Mouse (Mus musculus) kidney, adult 2 months (tissue): ENCODE data around the gene Gm17482.

Experiments used
- CTCF ChIP-seq: fragments of 200-500 bp; conservative IDR thresholded peaks from 2 replicates; pipeline ENCODE4 v1.5.1; 2011; ENCODE audit warnings: low read depth, mild to moderate bottlenecking, control low read depth, low read length, moderate library complexity, mixed read lengths; ENCODE audit not compliant: insufficient read depth, insufficient read length
- POLR2A ChIP-seq: fragments of 200-500 bp; IDR thresholded peaks from one replicate; pipeline ENCODE4 v1.6.1; 2011; ENCODE audit warnings: low read depth, low read length, control low read depth

DNA sequence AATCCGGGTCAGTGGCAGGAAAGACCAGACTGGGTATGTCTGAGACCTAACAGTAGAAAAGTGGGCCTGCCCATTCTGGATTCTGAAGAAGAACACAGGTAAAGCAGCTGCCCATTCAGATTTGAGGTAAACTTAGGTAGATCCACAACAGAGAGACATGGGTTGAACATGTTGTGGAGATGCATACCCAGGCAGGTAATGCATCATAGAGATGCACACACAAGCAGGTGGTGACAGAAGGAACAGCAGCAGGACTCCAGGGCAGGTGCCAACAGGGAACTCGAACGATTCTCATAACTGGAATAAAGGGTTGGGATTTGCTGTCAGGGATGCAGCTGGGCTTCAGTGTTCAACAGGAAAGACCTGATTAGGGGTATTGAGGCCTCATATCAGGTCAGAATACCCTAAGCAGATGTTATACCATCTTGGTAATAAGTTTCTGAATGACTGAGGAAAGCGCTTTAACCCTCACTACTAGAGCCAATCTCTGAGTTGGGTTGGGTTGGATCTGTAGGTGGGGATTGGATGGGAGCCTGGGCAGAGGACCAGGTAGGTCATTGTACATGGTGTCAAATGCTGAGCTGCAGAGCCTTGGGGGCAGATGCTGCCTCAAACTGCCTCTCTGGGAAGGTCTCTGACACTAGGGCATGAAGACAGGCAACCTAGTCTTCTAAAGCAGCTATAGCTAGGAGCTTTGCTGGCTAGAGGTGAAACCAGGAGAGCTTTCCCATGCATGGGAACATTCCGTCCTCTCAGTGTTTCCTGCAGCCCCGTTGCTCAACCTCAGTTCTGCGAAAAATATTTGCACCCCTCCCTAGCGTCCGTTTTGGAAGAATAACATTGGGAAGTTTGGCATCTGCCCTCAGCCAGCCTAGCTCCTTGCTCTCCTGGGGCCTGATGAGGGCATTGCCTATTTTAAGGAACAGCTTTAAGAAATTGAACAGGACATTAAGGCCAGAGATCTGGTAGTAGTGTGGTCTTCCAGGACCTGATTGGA, 11.2 kb downstream of the Gm17482 start:
- TF ChIP-seq POLR2A, result no peak
- TF ChIP-seq CTCF, result no peak
